Comparison of ENCODE assay signal across 8 mouse cellular contexts in the genomic region with DNA sequence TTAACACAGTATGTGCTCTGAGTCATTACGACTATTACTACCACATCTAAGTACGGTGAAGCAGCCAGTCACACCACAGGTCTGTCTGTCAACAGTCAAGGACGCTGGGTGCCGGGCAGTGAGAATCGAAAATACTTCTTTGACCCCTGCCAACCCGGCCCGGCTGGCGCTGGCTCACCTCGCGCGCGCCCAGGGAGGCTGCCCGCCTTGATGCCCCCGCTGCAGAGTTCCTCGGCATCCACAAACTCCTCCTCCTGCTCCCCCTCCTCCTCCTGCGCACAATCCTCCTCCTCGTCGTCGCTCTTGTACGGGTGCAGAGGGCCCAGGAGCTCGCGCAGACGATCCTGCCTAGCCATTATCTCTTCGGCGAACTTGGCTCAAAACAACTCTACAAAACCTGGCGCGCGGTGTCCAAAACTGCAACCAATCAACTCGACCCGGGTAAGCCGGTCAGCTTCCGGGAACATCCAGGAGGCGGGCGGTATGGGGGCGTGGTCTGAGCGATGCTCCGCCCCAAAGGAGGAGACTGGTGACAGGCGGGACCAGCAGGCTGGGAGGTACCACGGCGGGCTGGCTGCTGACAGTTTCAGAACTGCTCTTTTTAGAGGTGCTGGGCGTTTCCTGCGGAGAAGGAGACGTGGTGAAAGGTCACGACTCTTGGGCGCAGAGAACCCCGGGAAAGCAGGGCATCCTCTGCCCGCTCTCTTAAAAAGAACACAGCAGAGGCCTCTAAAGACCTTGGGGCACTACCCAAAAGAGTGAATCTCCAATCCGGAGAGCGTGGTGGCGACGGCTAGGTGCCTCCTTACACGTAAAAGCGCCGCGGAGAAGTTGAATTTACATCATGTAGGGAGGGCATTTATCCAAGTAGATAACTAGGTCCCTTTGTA. TPM values are rescaled to one million over a fixed set of nuclear protein-coding genes. Genes with fewer than 3 reads are reported as not detected.
A peak's percentile ranks its signal among the peaks of the same experiment; 100 is the strongest.
DNase-seq lines count a peak whose midpoint lies in the region; ATAC-seq and TF ChIP-seq lines count a peak whose summit lies in the region.

A gene (minus strand): TSS at position 481 of the 890 bp plus-strand sequence.

- H3K27me3 ChIP-seq in forebrain, embryonic 10.5 days (ENCODE audit: poor library complexity, severe bottlenecking) = 0 out of 2 replicates have a peak, but pooled peaks cover 5% of the 10 kb centered on the region
- no peaks in the 10 kb centered on the region for H3K27me3 ChIP-seq in heart, embryonic 15.5 days
- H3K27me3 ChIP-seq in liver, embryonic 14.5 days (ENCODE audit: control insufficient read depth, insufficient read depth, low read length) = no peaks in the 10 kb centered on the region
- no peaks in the 10 kb centered on the region for H3K27me3 ChIP-seq in neural tube, embryonic 11.5 days (ENCODE audit: control insufficient read depth, insufficient read depth, low read length)
- no peaks in the 10 kb centered on the region for H3K27me3 ChIP-seq in stomach, postnatal 0 days (ENCODE audit: control insufficient read depth, insufficient read depth, low read length)

- H3K4me1 ChIP-seq in forebrain, embryonic 10.5 days = peaks cover 13% of the 10 kb centered on the region
- H3K4me1 ChIP-seq in heart, embryonic 15.5 days (replicated peaks) = no peaks in the 10 kb centered on the region
- peaks cover 0 to 7% of the 10 kb centered on the region in 2 experiments; a peak in 1 of 4 replicates for H3K4me1 ChIP-seq in liver, embryonic 14.5 days (replicated peaks; ENCODE audit: control insufficient read depth in 2 of 2, insufficient read depth in 2 of 2, low read length in 1 of 2)
- no peaks in the 10 kb centered on the region for H3K4me1 ChIP-seq in neural tube, embryonic 11.5 days (ENCODE audit: control insufficient read depth, insufficient read depth, low read length)
- H3K4me1 ChIP-seq in stomach, postnatal 0 days (replicated peaks; ENCODE audit: control insufficient read depth, insufficient read depth) = no peaks in the 10 kb centered on the region

- WGBS in forebrain, embryonic 10.5 days = under 1% methylated on average over 55 of the region's 55 CpGs
- WGBS in heart, embryonic 15.5 days = under 1% methylated on average over 55 of the region's 55 CpGs
- under 1% methylated on average over 55 of the region's 55 CpGs for WGBS in liver, embryonic 14.5 days (ENCODE audit: insufficient replicate concordance)
- 2% methylated on average over 55 of the region's 55 CpGs for WGBS in neural tube, embryonic 11.5 days
- under 1% methylated on average over 55 of the region's 55 CpGs for WGBS in stomach, postnatal 0 days

- ATAC-seq in heart, embryonic 15.5 days (replicated peaks; ENCODE audit: insufficient number of reproducible peaks, insufficient read depth, low FRiP score, low read depth) = peak; percentile 99
- peak; percentile 98 for ATAC-seq in liver, embryonic 14.5 days (ENCODE audit: insufficient read depth)
- peak; percentile 99 for ATAC-seq in neural tube, embryonic 11.5 days (ENCODE audit: insufficient read depth, low FRiP score, low TSS enrichment)
- ATAC-seq in stomach, postnatal 0 days (ENCODE audit: low FRiP score, low TSS enrichment) = peak; percentile 100

- H3K9ac ChIP-seq in heart, embryonic 15.5 days = peak within 1 kb of the TSS; percentile 59
- peak within 1 kb of the TSS; percentile 90 for H3K9ac ChIP-seq in liver, embryonic 14.5 days (replicated peaks)
- H3K9ac ChIP-seq in neural tube, embryonic 11.5 days (ENCODE audit: low read length) = peak within 1 kb of the TSS; percentile 69
- peak within 1 kb of the TSS; percentile 72 for H3K9ac ChIP-seq in stomach, postnatal 0 days (ENCODE audit: low read length)

- TF ChIP-seq CTCF in liver, embryonic 14.5 days (IDR thresholded peaks at IDR 0.05; ENCODE audit: low read depth) = no peak
- no peak for TF ChIP-seq CTCF in stomach, postnatal 0 days (IDR thresholded peaks at IDR 0.05; ENCODE audit: low read depth)

- no peak for TF ChIP-seq EP300 in liver, embryonic 14.5 days (IDR thresholded peaks at IDR 0.05; ENCODE audit: low read depth)
- no peak for TF ChIP-seq EP300 in stomach, postnatal 0 days (optimal IDR thresholded peaks at IDR 0.05)

- H3K4me3 ChIP-seq in forebrain, embryonic 10.5 days = peak within 1 kb of the TSS; percentile 78
- H3K4me3 ChIP-seq in heart, embryonic 15.5 days = peak within 1 kb of the TSS; percentile 72
- H3K4me3 ChIP-seq in liver, embryonic 14.5 days (ENCODE audit: insufficient read depth in 1 of 2, low read depth in 2 of 2, low read length in 2 of 2) = peak within 1 kb of the TSS; percentile 81 to 96
- H3K4me3 ChIP-seq in neural tube, embryonic 11.5 days (ENCODE audit: low read depth, low read length) = peak within 1 kb of the TSS; percentile 72
- H3K4me3 ChIP-seq in stomach, postnatal 0 days (ENCODE audit: low read depth, low read length) = peak within 1 kb of the TSS; percentile 60

- H3K27ac ChIP-seq in forebrain, embryonic 10.5 days = peak within 1 kb of the TSS; percentile 89
- H3K27ac ChIP-seq in heart, embryonic 15.5 days = peak within 1 kb of the TSS; percentile 89
- H3K27ac ChIP-seq in liver, embryonic 14.5 days = peak within 1 kb of the TSS; percentile 86
- 0 out of 2 replicates have a peak within 1 kb of the TSS, but pooled peaks have one; percentile 44 for H3K27ac ChIP-seq in neural tube, embryonic 11.5 days (ENCODE audit: low read depth, low read length)
- H3K27ac ChIP-seq in stomach, postnatal 0 days (replicated peaks) = peak within 1 kb of the TSS; percentile 86

- H3K4me2 ChIP-seq in heart, embryonic 15.5 days = peak within 1 kb of the TSS; percentile 68
- H3K4me2 ChIP-seq in liver, embryonic 14.5 days (ENCODE audit: low read depth) = peak within 1 kb of the TSS; percentile 88
- H3K4me2 ChIP-seq in neural tube, embryonic 11.5 days (ENCODE audit: low read depth) = peak within 1 kb of the TSS; percentile 81
- peak within 1 kb of the TSS; percentile 74 for H3K4me2 ChIP-seq in stomach, postnatal 0 days (replicated peaks; ENCODE audit: low read depth)

- peaks cover 9% of the 10 kb centered on the region; the same call in 1 of the 2 replicates for H3K36me3 ChIP-seq in forebrain, embryonic 10.5 days (replicated peaks)
- H3K36me3 ChIP-seq in heart, embryonic 15.5 days = peaks cover 8% of the 10 kb centered on the region; the same call in 1 of the 2 replicates
- peaks cover 11% of the 10 kb centered on the region for H3K36me3 ChIP-seq in liver, embryonic 14.5 days (replicated peaks; ENCODE audit: control insufficient read depth, insufficient read depth, low read depth)
- H3K36me3 ChIP-seq in neural tube, embryonic 11.5 days (ENCODE audit: control insufficient read depth, insufficient read depth, low read length) = no peaks in the 10 kb centered on the region
- no peaks in the 10 kb centered on the region; the same call in 1 of the 2 replicates for H3K36me3 ChIP-seq in stomach, postnatal 0 days (ENCODE audit: control insufficient read depth, insufficient read depth, low read length)

- DNase-seq in CD8-positive naive resting alpha-beta T cell, adult 2 months (ENCODE audit: low read depth in 2 of 2, low spot score in 2 of 2) = peak; percentile 99 to 100
- DNase-seq in c-Kit-positive CD71-negative TER-119-negative erythroid progenitor cells, embryonic 14.5 days (ENCODE audit: low read depth) = peak; percentile 97
- DNase-seq in forebrain, embryonic 10.5 days (ENCODE audit: extremely low spot score, low spot score) = peak; percentile 97
- DNase-seq in kidney, postnatal 25 days = peak; percentile 98 to 99
- peak; percentile 95 to 97 (median 96) for DNase-seq in liver, embryonic 14.5 days (ENCODE audit: low read depth in 3 of 3, low spot score in 3 of 3)
- DNase-seq in neural tube, embryonic 11.5 days (ENCODE audit: low spot score) = peak; percentile 97
- peak; percentile 99 for DNase-seq in stomach, postnatal 0 days (ENCODE audit: low spot score)

- H3K9me3 ChIP-seq in forebrain, embryonic 10.5 days = no peaks in the 10 kb centered on the region
- no peaks in the 10 kb centered on the region for H3K9me3 ChIP-seq in heart, embryonic 15.5 days (replicated peaks)
- no peaks in the 10 kb centered on the region for H3K9me3 ChIP-seq in liver, embryonic 14.5 days (ENCODE audit: control insufficient read depth, low read length)
- H3K9me3 ChIP-seq in neural tube, embryonic 11.5 days (ENCODE audit: control insufficient read depth, low read length) = no peaks in the 10 kb centered on the region
- H3K9me3 ChIP-seq in stomach, postnatal 0 days (ENCODE audit: control insufficient read depth, low read length) = no peaks in the 10 kb centered on the region

RNA-seq across cellular contexts. Expression of the gene that starts here (rescaled TPM):
- polyA plus RNA-seq in forebrain, embryonic 10.5 days (2016; fragmentation: Nextera tagmentation; extraction: Ambion mirVana) = 5.2 and 5.3 TPM in 2 replicates
- polyA plus RNA-seq in heart, embryonic 15.5 days (2015; fragmentation: Nextera tagmentation; extraction: Ambion mirVana) = 5.9 and 6.6 TPM in 2 replicates
- 6.6 and 9.0 TPM in 2 replicates for polyA plus RNA-seq in liver, embryonic 14.5 days (2012; rRNA removed)
- 5.9 and 6.0 TPM in 2 replicates for polyA plus RNA-seq in liver, embryonic 14.5 days (2014; fragmentation: Nextera tagmentation; extraction: Ambion mirVana)
- 3.2 and 3.9 TPM in 2 replicates for polyA plus RNA-seq in neural tube, embryonic 11.5 days (2014; fragmentation: Nextera tagmentation; extraction: Ambion mirVana)
- 2.7 and 3.1 TPM in 2 replicates for polyA plus RNA-seq in stomach, postnatal 0 days (2015; fragmentation: Nextera tagmentation; extraction: Ambion mirVana)

Comparison
In these comparisons a context has a peak if more than half of its experiments do, and no peak if none do; other contexts are left out.
1. Peak in every context shown above with its lines: DNase-seq, ATAC-seq, H3K4me3 ChIP-seq and H3K27ac ChIP-seq.